Mouse (Mus musculus) hematopoietic stem cell, adult 5-6 weeks (primary cell): Measurements from ENCODE around the gene Rnf208. TPM values are rescaled to one million over a fixed set of nuclear protein-coding genes. Genes with fewer than 3 reads are reported as not detected.

Experiments used
- ATAC-seq, 2 experiments: fragments of 125-278 bp in 1 of 2; replicated peaks in 1 of 2; 2 replicates each; pipeline ENCODE4 v1.8.0; 2016 to 2017; ENCODE audit warnings: inconsistent platforms in 2 of 2, mild to moderate bottlenecking in 2 of 2, moderate number of reproducible peaks in 2 of 2, low read depth in 1 of 2, moderate TSS enrichment in 1 of 2; ENCODE audit not compliant: low FRiP score in 2 of 2, poor library complexity in 2 of 2, severe bottlenecking in 2 of 2, insufficient read depth in 1 of 2, low TSS enrichment in 1 of 2
- total RNA-seq: library from RNA; stranded (forward); fragments of 172-1452, 232-1000 nt; gene quantifications from 2 replicates; pipeline ENCODE4 v1.2.3, GENCODE M21; 2017

Gene Rnf208
- total RNA-seq, 1 experiment from 2014 or later, result not detected

DNA sequence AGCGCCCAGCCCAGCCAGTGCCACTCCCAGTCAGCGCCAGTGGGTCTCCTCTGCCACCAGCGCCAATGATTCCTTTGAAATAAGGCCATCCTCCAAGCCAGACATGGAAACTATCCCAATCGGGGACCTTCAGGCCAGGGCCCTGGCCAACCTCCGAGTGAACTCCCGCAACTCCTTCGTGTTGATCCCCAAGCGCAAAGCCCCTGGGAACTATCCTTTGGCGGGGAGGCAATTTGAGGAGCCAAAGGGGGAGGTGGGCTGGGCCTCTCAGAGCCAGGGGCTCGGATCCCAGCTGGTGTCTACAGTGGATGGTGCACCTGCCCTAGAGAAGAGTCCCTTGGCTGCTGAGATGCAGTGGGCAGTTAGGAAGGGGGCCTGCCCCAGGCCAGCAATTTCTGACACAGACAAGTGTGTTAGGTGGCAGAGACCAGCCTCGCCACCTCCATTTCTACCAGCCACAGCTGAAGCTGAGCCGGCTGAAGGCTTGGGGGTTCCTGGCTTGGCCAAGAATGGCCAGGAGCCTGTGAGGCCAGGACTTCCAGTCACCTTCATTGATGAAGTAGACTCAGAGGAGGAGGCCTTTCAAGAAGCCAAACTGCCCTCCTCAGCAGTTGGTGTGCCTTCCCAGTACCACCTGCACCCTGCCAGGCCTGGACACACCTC, 21.7 kb downstream of the Rnf208 start:
- ATAC-seq, result no peak

DNA sequence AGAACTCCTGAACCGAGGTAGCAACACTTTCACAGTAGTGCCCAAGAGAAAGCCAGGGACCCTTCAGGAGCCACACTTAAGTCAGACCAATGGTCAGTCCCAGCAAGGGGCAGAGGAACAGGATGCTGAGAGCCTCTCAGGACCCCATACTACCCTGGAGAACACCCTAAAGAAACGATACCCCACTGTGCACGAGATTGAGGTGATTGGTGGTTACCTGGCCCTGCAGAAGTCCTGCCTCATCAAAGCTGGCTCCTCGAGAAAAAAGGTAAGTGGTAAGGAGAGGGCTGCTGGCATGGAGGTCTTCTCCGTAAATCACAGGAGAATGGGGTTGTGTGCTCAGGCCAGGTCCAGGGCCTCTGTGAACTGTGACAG, 22.2 kb downstream of the Rnf208 start:
- ATAC-seq, result no peak

DNA sequence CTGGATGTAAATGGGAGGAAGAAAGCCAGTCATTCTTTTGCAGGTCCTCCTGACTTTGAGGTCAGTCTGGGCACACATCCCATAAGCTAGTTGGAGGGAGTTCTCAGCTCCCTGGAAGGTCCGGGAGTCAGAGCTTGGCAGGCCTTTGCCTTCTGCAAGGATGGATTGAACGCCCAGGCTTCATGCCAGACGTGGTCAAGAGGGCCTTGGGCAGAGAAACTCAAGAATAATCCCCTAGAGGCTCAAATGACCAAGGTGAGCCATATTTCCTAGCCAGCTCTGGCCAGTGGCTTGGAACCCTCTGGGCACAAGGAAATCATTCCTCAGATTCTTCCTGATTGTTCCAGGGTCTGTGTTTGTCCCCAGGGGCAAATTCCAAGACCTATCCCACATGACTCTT, 22.8 kb downstream of the Rnf208 start:
- ATAC-seq, result no peak

DNA sequence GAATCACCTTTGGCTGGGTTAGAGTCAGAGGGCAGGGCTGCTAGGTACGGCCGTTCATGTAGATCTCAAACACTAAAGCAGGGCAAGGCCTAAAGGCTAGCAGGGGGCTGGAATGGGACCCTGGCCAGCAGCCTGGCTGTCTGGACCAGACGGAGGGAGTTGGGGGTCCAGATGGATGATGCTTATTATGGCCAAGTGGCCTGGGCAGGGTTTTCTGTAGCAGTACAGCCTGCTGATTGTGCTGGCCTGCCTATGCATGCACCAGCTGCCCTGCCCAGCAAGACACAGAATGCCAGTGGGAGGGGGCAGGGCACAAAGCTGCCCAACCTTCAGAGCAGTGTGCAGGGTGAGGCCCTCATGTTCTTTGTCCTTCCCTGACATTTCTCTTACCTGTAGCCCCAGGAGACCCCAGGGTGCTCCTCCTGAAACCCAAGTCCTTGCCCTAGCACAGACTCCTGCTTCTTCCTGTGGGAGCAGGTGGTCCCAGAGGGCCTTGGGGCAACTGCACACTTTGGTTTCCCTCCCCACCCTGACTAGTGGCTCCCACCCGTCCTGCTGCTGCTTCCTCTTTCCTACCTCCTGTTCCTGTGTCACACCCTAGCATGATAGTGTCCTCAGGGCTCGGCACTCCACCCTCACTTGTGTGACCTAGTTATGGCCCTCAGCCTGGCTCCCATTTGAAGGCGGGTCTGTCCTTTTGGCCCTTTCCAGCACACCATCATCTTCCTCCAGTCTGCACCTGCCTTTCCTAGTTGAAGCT, 24.0 kb downstream of the Rnf208 start:
- ATAC-seq, result peak; percentile 23 to 25; a peak in 2 of 4 replicates

DNA sequence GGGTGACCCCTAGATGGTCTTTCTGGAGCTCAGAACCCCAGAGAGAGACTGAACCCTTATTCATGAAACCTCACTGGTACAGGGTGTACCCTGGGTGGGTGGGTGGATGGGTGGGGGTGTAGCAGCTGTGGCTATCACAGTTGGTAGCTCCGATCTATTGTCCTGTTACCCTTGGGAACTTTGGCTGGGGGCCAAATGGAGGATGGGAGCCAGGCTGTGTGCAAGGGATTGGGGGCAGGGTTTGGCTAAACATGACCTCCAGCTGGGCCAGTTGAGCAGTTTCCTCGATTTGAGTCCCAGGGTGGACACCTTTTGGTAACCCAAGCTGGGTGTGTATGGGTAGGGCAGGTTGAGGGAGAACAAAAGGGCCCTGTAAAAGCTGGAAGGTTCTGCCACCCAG, 24.7 kb downstream of the Rnf208 start:
- ATAC-seq, result no peak

DNA sequence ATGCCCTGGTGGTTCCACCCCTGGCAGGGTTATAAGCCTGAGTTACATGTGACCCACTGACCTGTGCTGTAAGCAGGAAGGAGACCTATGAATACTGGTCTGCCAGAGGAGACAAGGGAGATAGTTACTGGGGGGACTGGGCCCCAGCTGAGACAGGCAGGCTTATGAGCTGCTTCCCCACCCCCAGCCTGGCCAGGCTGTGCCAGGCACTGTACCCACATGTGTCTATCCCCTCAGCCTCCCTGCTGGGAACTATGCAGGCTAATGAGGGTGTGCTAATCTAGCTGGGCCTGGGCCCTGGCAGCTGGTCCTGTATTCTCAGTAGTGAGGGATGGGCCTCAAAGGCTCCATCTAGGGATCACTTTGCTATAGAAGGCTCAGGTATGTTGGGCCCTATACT, 25.2 kb downstream of the Rnf208 start:
- ATAC-seq, result no peak

DNA sequence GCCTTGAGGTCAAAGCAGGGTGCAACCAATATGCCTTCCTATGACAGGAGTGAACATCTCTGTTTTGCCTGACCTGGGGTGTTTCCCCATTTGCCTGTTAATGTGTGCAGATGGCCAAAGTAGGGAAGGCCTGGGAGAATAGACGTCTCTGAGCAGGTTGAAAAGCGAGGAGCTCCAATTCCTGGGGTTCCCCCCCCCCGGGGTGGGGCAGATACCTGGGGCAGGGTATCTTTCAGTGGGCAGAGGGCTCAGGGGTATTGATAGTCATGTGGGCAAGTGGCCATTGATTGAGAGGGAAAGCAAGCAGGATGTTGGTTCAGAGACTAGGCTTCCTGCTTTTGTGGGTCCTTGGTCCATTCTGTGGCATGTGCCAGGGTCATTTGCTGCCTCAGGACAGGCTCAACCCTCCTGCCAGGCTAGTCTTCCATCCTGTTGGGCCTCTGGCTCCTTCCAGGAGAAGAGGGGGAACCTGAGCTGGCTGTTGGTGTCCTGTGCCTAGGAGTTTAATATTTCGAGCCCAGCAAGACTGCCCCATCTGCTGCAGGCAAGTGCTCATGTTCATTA, 25.8 kb downstream of the Rnf208 start:
- ATAC-seq, result no peak

DNA sequence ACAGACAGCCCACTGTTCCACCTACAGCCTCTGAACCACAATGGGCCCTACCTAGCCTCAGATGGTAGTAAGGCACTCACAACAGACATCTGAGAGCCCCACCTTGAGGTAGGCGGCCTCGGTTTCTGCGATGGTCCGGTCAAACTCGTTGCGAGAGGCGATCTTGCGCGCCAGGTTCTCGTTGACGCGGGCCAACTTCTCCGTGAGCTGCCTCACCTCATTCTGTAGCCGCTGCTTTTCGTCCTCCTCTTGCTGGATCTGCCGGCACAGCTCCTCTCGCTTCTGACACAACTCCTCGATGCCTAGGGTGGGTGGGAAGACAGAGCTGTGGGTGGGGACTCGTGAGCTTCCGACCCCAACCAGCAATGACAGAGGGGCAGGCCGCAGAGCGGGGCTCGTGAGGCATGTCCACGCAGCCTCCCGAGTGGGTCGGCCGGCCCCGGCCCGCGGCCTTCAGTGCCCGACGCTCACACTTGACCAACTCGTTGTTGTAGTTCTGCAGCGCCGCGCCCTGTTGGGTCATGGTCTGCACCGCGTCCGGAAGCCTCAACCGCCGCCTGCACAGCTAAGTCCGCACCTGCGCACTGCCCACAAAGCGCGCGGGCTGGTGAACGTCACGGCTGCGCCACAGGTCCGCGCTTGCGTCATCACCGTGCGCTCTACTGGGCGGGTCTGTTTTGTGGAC, 29.9 kb downstream of the Rnf208 start, which contains the start of the genes Ssna1 and Anapc2:
Gene Ssna1 (minus strand): TSS at position 612 of the 685 bp plus-strand sequence.
Gene Anapc2 (plus strand): TSS at position 652 of the 685 bp plus-strand sequence.
- peak; percentile 90 to 96 for ATAC-seq

DNA sequence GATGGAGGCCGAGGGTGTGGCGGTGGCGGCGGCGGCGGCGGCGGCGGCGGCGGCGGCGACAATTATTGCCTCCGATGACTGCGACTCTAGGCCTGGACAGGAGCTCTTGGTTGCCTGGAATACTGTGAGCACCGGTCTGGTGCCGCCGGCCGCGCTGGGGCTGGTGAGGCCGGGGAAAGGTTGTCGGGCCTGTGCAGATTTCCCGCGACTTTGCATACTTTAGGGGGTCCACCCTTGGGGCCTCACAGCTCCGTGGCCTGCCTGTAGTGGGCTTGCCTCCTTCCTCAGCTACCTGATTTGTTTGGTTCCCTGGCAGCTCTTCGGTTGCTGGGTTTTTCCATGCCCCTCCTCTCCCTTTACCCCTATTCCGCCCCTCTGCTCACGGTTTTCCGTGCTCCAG, 30.5 kb downstream of the Rnf208 start:
- ATAC-seq, result no peak

DNA sequence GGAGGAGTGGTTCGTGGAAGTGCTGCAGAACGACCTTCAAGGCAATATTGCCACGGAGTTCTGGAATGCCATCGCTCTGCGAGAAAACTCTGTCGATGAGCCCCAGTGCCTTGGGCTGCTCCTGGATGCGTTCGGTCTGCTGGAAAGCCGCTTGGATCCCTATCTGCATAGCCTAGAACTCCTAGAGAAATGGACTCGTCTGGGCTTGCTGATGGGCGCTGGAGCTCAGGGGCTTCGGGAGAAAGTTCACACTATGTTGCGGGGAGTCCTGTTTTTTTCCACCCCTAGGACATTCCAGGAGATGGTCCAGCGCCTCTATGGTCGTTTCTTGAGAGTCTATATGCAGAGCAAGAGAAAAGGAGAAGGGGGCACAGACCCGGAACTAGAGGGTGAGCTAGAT, 31.0 kb downstream of the Rnf208 start:
- ATAC-seq, result no peak

DNA sequence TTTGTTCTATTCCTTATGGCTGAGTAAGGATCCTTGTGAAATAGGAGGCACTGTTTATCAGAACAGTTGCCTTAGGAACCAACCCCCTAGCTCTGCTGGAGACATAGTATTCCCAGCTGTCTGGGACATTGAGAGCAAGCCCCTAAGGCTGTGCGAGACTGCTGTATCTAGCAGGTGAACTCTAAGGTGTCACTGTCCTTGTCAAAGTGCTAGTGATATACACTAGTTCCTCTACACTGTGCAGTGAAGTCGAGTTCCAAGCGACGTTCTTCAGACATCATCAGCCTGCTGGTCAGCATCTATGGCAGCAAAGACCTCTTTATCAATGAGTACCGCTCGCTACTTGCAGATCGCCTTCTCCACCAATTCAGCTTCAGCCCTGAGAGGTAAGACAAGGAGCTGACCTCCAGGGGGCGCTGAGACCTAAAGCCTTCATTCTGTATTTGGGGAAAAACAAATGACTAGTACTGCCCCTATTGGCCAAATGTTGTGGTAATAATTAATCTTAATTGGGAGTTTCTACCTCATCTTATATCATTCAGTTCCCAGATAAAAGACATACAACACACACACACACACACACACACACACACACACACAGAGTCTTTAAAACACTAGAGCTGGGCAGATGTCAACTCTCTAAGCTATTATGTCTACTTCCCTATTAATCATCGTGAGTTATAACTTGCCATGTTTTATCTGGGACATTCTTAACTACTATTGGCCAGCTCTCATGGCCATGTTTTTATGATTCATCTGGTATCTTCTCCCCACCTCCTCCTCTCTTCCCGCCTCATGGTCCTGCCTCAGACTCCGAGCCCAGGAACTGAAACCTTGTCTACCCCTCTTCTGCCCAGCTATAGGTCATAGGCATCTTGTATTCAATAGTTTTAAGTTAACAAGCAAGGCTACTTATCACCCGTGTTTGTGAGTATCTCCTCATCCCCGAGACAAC, 37.1 kb downstream of the Rnf208 start:
- peak; percentile 86 to 89 for ATAC-seq

DNA sequence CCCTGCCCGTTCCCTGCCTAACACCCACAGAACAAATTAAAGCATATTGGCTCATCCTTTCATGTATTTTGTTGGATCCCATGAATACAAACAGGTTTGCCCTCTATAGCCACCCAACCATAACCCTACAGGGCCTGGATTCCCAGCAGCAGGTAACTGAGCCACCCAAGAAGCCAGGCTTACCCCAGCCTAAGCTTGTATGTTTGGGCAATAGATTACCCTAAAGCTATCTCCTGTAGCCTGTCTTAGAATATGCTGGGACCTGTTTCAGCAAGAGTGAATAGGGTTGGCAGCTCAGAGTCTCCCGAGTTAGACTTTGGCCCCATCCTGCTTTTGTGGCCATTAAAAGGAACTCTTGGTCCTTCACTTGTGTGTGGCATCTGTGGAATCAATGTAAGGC, 43.5 kb downstream of the Rnf208 start:
- no peak for ATAC-seq

DNA sequence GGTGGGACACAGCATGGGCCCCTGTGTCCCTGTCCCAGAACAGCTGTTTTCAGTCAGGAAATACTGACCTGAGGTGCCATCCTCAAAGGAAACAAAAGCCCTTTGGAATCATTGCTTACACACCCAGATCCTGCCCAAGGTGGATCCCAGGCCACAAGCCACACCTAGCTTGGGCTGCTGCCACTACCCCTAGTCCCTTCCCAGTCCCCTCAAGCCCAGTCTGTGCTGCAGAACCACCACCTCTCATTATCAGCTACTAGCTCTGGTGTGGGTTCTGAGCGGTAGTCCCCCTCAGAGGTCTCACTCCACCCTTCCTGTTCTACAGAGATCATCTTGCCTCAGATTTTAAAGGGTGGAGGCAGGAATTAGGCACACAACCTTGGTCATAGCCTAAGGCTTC, 44.3 kb downstream of the Rnf208 start:
- ATAC-seq, result no peak

DNA sequence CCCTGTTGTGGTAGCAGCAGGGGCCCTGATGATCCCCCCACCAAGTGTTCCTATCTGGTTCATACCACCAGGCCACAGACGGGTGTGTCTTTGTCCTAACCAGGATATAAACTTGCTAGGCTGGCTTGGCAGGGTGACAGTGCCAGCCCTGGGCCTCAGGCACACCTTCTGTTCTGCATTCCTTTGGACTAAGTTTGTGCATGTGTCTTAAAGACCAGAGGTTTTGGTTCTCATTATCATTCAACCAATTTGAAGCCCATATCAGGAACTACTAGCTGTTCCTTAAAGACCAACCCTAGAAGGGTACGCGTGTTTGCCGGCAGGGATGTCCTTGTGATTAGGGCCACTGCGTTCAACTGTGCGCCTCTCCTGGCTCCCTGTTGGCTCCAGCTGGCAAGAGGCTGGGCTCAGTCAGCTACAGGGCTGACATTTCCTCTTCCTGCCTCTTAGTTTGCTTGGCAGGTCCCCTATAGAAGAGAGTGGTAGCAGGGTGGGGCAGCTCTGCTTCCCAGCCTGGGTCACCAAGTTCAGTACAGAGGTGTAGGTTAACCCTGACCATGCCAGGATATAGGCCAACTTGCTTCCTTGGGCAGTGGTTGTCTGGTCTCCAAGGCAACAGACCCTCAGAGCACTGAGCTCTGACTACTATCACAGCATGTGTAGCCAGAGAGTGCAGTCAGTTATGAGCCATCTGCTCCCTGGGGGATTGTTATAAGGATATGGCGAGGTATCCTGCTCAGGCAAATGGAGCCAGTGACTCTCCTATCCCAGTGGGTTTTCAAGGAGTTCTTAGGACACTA, 45.0 kb downstream of the Rnf208 start:
- ATAC-seq, result no peak

DNA sequence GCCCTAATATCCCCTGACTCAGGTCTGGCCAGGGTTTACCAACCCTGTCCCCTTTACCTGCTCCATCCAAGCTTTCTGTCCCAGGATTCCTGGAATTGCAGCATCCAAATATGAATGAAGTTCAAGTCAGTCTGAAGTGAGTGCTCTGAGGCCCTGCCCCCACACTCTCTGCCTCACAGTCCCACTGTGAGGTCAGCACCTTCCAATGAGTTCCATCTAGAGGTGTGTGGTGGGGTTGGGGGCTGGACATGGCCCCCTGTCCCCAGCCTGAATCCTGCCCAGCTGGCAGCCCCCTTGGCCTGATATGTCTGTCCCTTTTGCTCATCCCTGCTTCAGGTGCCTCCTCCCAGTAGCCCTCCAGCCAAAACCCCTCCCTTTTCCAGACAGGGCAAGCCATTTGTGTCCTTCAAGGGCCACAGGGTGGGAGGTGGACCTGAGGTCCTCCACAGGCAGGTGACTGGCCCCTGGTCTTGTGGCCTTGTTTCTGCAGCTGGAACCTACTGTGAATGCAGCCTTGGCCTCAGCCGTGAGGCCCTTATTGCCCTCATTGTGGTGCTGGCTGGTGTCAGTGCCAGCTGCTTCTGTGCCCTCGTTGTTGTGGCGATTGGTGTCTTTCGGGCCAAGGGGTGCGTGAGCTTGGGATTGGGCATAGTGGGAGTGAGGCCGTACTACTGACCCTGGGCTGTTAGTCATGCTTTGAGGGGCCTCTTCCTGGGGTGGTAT, 46.0 kb downstream of the Rnf208 start, which contains the start of gene Tmem210:
Gene Tmem210 (plus strand): TSS at position 219 of the 723 bp plus-strand sequence.
- no peak for ATAC-seq
